Mouse (Mus musculus) CH12.LX (cell line): ENCODE results near the gene Cd200r1. TPM values are rescaled to one million over a fixed set of nuclear protein-coding genes. Genes with fewer than 3 reads are reported as not detected.

Experiments
- DNase-seq: peaks from one replicate; pipeline ENCODE4 v3.0.0-alpha.2; 2013; ENCODE audit errors: extremely low read depth
- H3K27ac ChIP-seq: 2 replicates; pipeline ENCODE4 v1.5.1; 2012; ENCODE audit warnings: low read depth, mild to moderate bottlenecking, control low read depth, moderate library complexity; ENCODE audit not compliant: insufficient read depth
- H3K27me3 ChIP-seq: replicated peaks from 2 replicates; pipeline ENCODE3; 2012; ENCODE audit warnings: inconsistent platforms
- H3K36me3 ChIP-seq, 2 experiments: replicated peaks in 1 of 2; 2 replicates each; pipeline versions ENCODE3 to v1.6.1; 2012; ENCODE audit warnings: inconsistent platforms in 1 of 2, low read length in 1 of 2, mild to moderate bottlenecking in 1 of 2, mixed read lengths in 1 of 2, moderate library complexity in 1 of 2; ENCODE audit not compliant: control insufficient read depth in 1 of 2, insufficient read depth in 1 of 2
- H3K4me1 ChIP-seq, 2 experiments: 2 replicates each; pipeline ENCODE4 v1.6.1; 2012; ENCODE audit warnings: inconsistent platforms in 1 of 2, moderate library complexity in 1 of 2; ENCODE audit not compliant: insufficient read depth in 2 of 2, control insufficient read depth in 1 of 2
- H3K4me2 ChIP-seq: 2 replicates; pipeline ENCODE4 v1.6.1; 2012; ENCODE audit warnings: low read depth, mild to moderate bottlenecking, control low read depth; ENCODE audit not compliant: poor library complexity, insufficient read depth, severe bottlenecking
- H3K4me3 ChIP-seq, 3 experiments: fragments of 150-350 bp in 1 of 3; sonication (generic) in 1 of 3; replicated peaks in 1 of 3; 2 replicates each; pipeline versions ENCODE3 to v1.5.1; 2011 to 2012; ENCODE audit warnings: low read depth in 2 of 3, low read length in 2 of 3, mild to moderate bottlenecking in 2 of 3, moderate library complexity in 2 of 3, control low read depth in 1 of 3, improper control_type of control experiment in 1 of 3, inconsistent platforms in 1 of 3, mixed read lengths in 1 of 3; ENCODE audit not compliant: poor library complexity in 1 of 3
- H3K79me2 ChIP-seq: replicated peaks from 2 replicates; pipeline ENCODE4 v1.6.1; 2012; ENCODE audit warnings: mild to moderate bottlenecking, moderate library complexity; ENCODE audit not compliant: control insufficient read depth, poor library complexity, insufficient read depth, severe bottlenecking; ENCODE audit errors: extremely low read depth
- H3K9ac ChIP-seq: 2 replicates; pipeline ENCODE4 v1.6.1; 2012; ENCODE audit warnings: low read depth, mild to moderate bottlenecking, control low read depth, moderate library complexity; ENCODE audit not compliant: insufficient read depth
- H3K9me3 ChIP-seq: replicated peaks from 2 replicates; pipeline ENCODE3; 2012; ENCODE audit warnings: low read length, inconsistent platforms, mixed read lengths
- BHLHE40 ChIP-seq: IDR thresholded peaks from 2 replicates; pipeline ENCODE4 v1.6.1; 2011; ENCODE audit warnings: mild to moderate bottlenecking, low read depth, low read length, improper control_type of control experiment
- CHD2 ChIP-seq: IDR thresholded peaks from 2 replicates; pipeline ENCODE4 v1.6.1; 2011; ENCODE audit warnings: low read length, improper control_type of control experiment
- CTCF ChIP-seq, 2 experiments: IDR thresholded peaks in 1 of 2; conservative IDR thresholded peaks in 1 of 2; 2 replicates each; pipeline ENCODE4 v1.5.1; 2011 to 2012; ENCODE audit warnings: low read depth in 2 of 2, low read length in 2 of 2, improper control_type of control experiment in 1 of 2, inconsistent platforms in 1 of 2, mild to moderate bottlenecking in 1 of 2, moderate library complexity in 1 of 2
- E2F4 ChIP-seq: IDR thresholded peaks from 2 replicates; pipeline ENCODE4 v1.6.1; 2011; ENCODE audit warnings: low read depth, low read length, improper control_type of control experiment; ENCODE audit not compliant: insufficient replicate concordance
- ETS1 ChIP-seq: conservative IDR thresholded peaks from 2 replicates; pipeline ENCODE4 v1.6.1; 2012; ENCODE audit warnings: low read depth, mild to moderate bottlenecking, inconsistent platforms, low read length, improper control_type of control experiment, moderate library complexity
- IRF4 ChIP-seq: IDR thresholded peaks from 2 replicates; pipeline ENCODE4 v1.6.1; 2014; ENCODE audit warnings: low read depth, mild to moderate bottlenecking, inconsistent platforms, low read length, improper control_type of control experiment
- JUN ChIP-seq: IDR thresholded peaks from 2 replicates; pipeline ENCODE4 v1.6.1; 2011; ENCODE audit warnings: low read depth, mild to moderate bottlenecking, low read length, improper control_type of control experiment, moderate library complexity; ENCODE audit not compliant: insufficient read depth
- JUND ChIP-seq: conservative IDR thresholded peaks from 2 replicates; pipeline ENCODE4 v1.6.1; 2011; ENCODE audit warnings: low read depth, low read length, improper control_type of control experiment
- MAFK ChIP-seq: IDR thresholded peaks from 2 replicates; pipeline ENCODE4 v1.6.1; 2011; ENCODE audit warnings: low read length, improper control_type of control experiment; ENCODE audit not compliant: insufficient replicate concordance
- MAX ChIP-seq: IDR thresholded peaks from 2 replicates; pipeline ENCODE4 v1.6.1; 2011; ENCODE audit warnings: low read length, improper control_type of control experiment
- MAZ ChIP-seq: IDR thresholded peaks from 2 replicates; pipeline ENCODE4 v1.6.1; 2012; ENCODE audit warnings: low read depth, mild to moderate bottlenecking, inconsistent platforms, low read length, improper control_type of control experiment, moderate library complexity
- MEF2A ChIP-seq: IDR thresholded peaks from 2 replicates; pipeline ENCODE4 v1.6.1; 2014; ENCODE audit warnings: low read depth, mild to moderate bottlenecking, inconsistent platforms, low read length, improper control_type of control experiment, borderline replicate concordance
- MYC ChIP-seq: IDR thresholded peaks from 2 replicates; pipeline ENCODE4 v1.6.1; 2011; ENCODE audit warnings: low read depth, mild to moderate bottlenecking, improper control_type of control experiment, low read length
- NELFE ChIP-seq: IDR thresholded peaks from 2 replicates; pipeline ENCODE4 v1.6.1; 2011; ENCODE audit warnings: low read depth, low read length, improper control_type of control experiment
- NRF1 ChIP-seq: IDR thresholded peaks from 2 replicates; pipeline ENCODE4 v1.6.1; 2014; ENCODE audit warnings: low read depth, mild to moderate bottlenecking, inconsistent platforms, low read length, improper control_type of control experiment, moderate library complexity
- PAX5 ChIP-seq: IDR thresholded peaks from 2 replicates; pipeline ENCODE4 v1.6.1; 2012; ENCODE audit warnings: low read length, inconsistent platforms, mixed read lengths
- POLR2AphosphoS2 ChIP-seq: IDR thresholded peaks from 2 replicates; pipeline ENCODE4 v1.6.1; 2011; ENCODE audit warnings: low read depth, low read length, improper control_type of control experiment
- RAD21 ChIP-seq: IDR thresholded peaks from 2 replicates; pipeline ENCODE4 v1.6.1; 2011; ENCODE audit warnings: low read depth, mild to moderate bottlenecking, low read length, improper control_type of control experiment, moderate library complexity
- SIN3A ChIP-seq: IDR thresholded peaks from 2 replicates; pipeline ENCODE4 v1.6.1; 2012; ENCODE audit warnings: low read length, improper control_type of control experiment, inconsistent platforms
- SMC3 ChIP-seq: IDR thresholded peaks from 2 replicates; pipeline ENCODE4 v1.6.1; 2011; ENCODE audit warnings: low read depth, low read length, improper control_type of control experiment
- TBP ChIP-seq: conservative IDR thresholded peaks from 2 replicates; pipeline ENCODE4 v1.6.1; 2011; ENCODE audit warnings: low read depth, low read length, improper control_type of control experiment
- UBTF ChIP-seq: IDR thresholded peaks from 2 replicates; pipeline ENCODE4 v1.6.1; 2012; ENCODE audit warnings: low read depth, mild to moderate bottlenecking, inconsistent platforms, low read length, improper control_type of control experiment, moderate library complexity
- USF1 ChIP-seq: IDR thresholded peaks from 2 replicates; pipeline ENCODE4 v1.6.1; 2014; ENCODE audit warnings: low read depth, mild to moderate bottlenecking, inconsistent platforms, low read length, improper control_type of control experiment
- USF2 ChIP-seq: conservative IDR thresholded peaks from 2 replicates; pipeline ENCODE4 v1.6.1; 2011; ENCODE audit warnings: low read depth, low read length, improper control_type of control experiment
- ZKSCAN1 ChIP-seq: IDR thresholded peaks from 2 replicates; pipeline ENCODE4 v1.6.1; 2012; ENCODE audit warnings: low read depth, inconsistent platforms, low read length, improper control_type of control experiment, borderline replicate concordance
- ZMIZ1 ChIP-seq: IDR thresholded peaks from 2 replicates; pipeline ENCODE4 v1.6.1; 2012; ENCODE audit warnings: low read depth, mild to moderate bottlenecking, inconsistent platforms, low read length, improper control_type of control experiment
- dilution Hi-C: fragments of 300-500 bp; cut with MboI; formaldehyde crosslinking; loops from 2 replicates; pipeline ENCODE4 v1.14.3; 2020; ENCODE audit warnings: low sequenced_read_pairs; ENCODE audit not compliant: extremely low pct_unique_long_range_greater_than_20kb, extremely low pct_ligation_motif_present
- in situ Hi-C: fragments of 300-500 bp; cut with MboI; formaldehyde crosslinking; loops from 3 replicates; pipeline ENCODE4 v1.14.3; 2019; ENCODE audit warnings: low sequenced_read_pairs, low pct_ligation_motif_present, low pct_unique_long_range_greater_than_20kb, mixed read lengths
- polyA plus RNA-seq: library from polyadenylated mRNA; unstranded; fragments of >175 nt; gene quantifications from 2 replicates; pipeline ENCODE4 v1.2.1, GENCODE M21; 2012; ENCODE audit warnings: low read depth; ENCODE audit not compliant: insufficient read length
- total RNA-seq, 2 experiments: library from RNA; depleted of rRNA; stranded (reverse); fragments of 300-350 nt in 1 of 2; fragments of >200 nt in 1 of 2; gene quantifications; 2 replicates each; pipeline ENCODE4 v1.2.3; 2012 to 2014

Gene Cd200r1
- total and polyA plus RNA-seq, 3 experiments: 1.2 to 5.4 (median 1.3) TPM

DNA sequence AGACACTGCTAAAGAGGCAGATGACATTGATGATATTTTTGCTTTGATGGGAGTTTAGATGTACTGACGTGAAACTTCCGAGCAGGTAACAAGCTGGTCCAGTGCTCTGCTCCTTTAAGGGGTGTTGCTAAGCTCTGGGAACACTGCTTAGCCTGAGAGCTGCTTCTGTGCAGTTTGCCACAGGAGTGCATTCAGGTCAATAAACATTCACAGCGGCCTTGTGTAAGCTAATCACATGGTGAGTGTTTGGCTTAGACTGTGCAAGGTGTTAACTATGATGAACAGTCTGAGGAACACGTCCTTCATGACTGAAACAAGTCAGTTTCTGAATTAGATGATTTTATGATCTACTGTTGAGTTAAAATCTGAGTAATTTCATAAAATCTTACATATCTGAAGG, 29.4 kb upstream of the Cd200r1 start:
- H3K4me3 ChIP-seq: no peak overlapping the region
- no peak for DNase-seq
- dilution Hi-C loops: no loop called here
- H3K27me3 ChIP-seq: no peaks in the 10 kb centered on the region
- H3K4me1 ChIP-seq: peaks cover 0 to 9% of the 10 kb centered on the region in 2 experiments; a peak in 2 of 4 replicates
- H3K27ac ChIP-seq: no peak overlapping the region
- H3K9ac ChIP-seq: no peak overlapping the region
- H3K79me2 ChIP-seq: no peaks in the 10 kb centered on the region; the same call in 1 of the 2 replicates
- peaks cover 67 to 91% of the 10 kb centered on the region in 2 experiments for H3K36me3 ChIP-seq
- TF ChIP-seq ZMIZ1: no peak
- no peak for TF ChIP-seq NELFE
- TF ChIP-seq SIN3A: no peak
- no peak for TF ChIP-seq POLR2AphosphoS2
- TF ChIP-seq NRF1: no peak
- TF ChIP-seq ZKSCAN1: no peak
- no peak for TF ChIP-seq MAFK
- no peak for TF ChIP-seq SMC3
- no peak for TF ChIP-seq BHLHE40
- no peak for TF ChIP-seq TBP
- TF ChIP-seq IRF4: no peak
- TF ChIP-seq PAX5: no peak
- no peak for TF ChIP-seq USF2
- no peak for TF ChIP-seq JUND
- no peak for TF ChIP-seq MYC
- no peak for TF ChIP-seq E2F4
- TF ChIP-seq, all 38 proteins: peak for 0
- Histone ChIP-seq H3K4me2 (no peak overlapping the region), H3K9me3 (no peaks in the 10 kb centered on the region)
- in situ Hi-C loops: no loop called here

- H3K9me3 ChIP-seq: no peaks in the 10 kb centered on the region
- H3K4me2 ChIP-seq: no peak overlapping the region
- H3K27ac ChIP-seq: no peak overlapping the region
- no peak overlapping the region for H3K4me3 ChIP-seq
- no peak overlapping the region for H3K9ac ChIP-seq
- peaks cover 25 to 44% of the 10 kb centered on the region in 2 experiments for H3K36me3 ChIP-seq
- in situ Hi-C loops: no loop called here
- DNase-seq: no peak
- TF ChIP-seq UBTF (no peak), MAZ (no peak), BHLHE40 (no peak), SIN3A (no peak), MAX (no peak), PAX5 (no peak), USF1 (no peak), USF2 (no peak), ETS1 (no peak), MYC (peak; percentile 70; the same call in 1 of the 2 replicates), ZKSCAN1 (no peak), MAFK (no peak), SMC3 (peak; percentile 44; the same call in 1 of the 2 replicates), CTCF (conservative IDR thresholded peaks at IDR 0.05 in 1 of 2, IDR thresholded peaks at IDR 0.05 in 1 of 2; ENCODE audit: low read depth in 2 of 2, low read length in 2 of 2) (peak in 1 of 2 experiments; percentile 59; a peak in 2 of 4 replicates), MEF2A (no peak), CHD2 (no peak), RAD21 (peak; percentile 52), E2F4 (no peak), JUN (no peak), NRF1 (no peak)
- no peaks in the 10 kb centered on the region for H3K27me3 ChIP-seq
- H3K4me1 ChIP-seq: peaks cover 2 to 20% of the 10 kb centered on the region in 2 experiments
- peaks cover 4% of the 10 kb centered on the region for H3K79me2 ChIP-seq
- dilution Hi-C loops: no loop called here
These were observed 22.8 kb upstream of the Cd200r1 start for GRCm38 (mm10) chr16:44742753-44743152.
